Mouse (Mus musculus): Measurements from ENCODE around the gene Tmem184a.

The Tmem184a gene

DNA sequence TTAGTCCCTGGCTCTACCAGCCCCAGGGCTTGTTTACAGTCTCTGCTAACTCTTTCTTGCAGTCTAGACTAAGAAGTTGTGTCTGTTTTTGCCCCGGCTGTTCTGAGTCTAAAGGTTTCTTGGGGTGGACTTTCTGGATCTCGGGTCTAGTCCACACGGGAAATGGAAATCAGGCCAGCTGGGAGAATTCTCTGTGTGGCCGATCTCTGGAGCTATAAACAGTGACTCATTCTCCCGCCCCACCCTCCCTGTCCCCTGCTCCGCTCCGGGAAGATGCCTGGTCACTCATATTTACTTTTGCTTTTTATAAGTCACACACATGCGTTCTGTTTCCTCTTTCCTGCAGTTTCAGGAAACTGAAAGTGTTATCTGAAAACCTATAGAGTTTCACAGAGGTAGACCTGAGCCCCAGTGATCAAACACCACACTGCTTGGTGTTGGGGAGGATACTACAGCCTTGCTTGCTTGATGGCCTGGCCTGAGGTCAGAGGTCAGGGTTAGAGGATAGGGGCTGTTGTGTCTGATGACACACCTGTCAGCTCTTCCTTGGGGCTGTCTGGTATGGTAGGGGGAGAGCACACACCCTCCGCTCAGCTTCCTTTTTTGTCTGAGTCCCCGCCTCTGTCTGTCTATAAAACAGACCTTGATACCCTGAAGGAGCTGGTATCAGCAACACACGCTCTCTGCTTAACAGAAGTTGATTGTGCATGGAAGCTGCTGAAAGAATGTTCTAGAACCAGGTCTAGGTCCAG, 26.2 kb downstream of the Tmem184a start:
- DNase-seq (ENCODE audit: low spot score in 2 of 2): no peak

- no peak for DNase-seq (ENCODE audit: low spot score in 2 of 2)
These were observed 26.8 kb downstream of the Tmem184a start for GRCm38 (mm10) chr5:139792966-139793337.

DNA sequence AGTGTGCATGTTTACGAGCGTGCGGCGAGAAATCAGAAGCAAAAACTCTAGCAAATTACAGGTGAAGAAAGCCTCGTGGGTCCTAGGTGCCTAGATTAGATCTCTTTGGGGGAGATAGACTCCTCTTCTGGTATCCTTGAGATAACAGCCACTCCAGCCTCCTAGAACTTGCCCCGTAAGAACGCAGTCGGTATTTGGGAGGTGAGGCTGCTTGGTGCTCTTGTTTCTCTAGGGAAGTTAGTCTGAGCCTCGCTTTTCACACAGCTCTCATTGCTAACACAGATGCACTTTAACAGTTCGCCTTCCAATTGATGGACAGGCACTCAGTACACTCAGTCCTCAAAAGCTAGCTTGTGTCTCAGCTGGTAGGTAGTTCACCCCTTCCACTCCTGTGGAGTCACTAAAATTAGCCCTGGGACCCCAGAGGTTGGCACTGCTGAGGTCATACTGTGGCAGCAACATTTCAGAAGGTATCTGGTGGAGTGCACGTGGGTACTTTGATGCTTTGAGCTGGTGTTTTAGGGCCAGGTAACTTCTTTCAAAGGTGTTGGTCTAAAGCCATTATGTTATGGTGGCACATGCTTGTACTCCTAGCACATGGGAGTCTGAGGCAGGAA, 27.4 kb downstream of the Tmem184a start:
- no peak for DNase-seq (ENCODE audit: low spot score in 2 of 2)

DNA sequence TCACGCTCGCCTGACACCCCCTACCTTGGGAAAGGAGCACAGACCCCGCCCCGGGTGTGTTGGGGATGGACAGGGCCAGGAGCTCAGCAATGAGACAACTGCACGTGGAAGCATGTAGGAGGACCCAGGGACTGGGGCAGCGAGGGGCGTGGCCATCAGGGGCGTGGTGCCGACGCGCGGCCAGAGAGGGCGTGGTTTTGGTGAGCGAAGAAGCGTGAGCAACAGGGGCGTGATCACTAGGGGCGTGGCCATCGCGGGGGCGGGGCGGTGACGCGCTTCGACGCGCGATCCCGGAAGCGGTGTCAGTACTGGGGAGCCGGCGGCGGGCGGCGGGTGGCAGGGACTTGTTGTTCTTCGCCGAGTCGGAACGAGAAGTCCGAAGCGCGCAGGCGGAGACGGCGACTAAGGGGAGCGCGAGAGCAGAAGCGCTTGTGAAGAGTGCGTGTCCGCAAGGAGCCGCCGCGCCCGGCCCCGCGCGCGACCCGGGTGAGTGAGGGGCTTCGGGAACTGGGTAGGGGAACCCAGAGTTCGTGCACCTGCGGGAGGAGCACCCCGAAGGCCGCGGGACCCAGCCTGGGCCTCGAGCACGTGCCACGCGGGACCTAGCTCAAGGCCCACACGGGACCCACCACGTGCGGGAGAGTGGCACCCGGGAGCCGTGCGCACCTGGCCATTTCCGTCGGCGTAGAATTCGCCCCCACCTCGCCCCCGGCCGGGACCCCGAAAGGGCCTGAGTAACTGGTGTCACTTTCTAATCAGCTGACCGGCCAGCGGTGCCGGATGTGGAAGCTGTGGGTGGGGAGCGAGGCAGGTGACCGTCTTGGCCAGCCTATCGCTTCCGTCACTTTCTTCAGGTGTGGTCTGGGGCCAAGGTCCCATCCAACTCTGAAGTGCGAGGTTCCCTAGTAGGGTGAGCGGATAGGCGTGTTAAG, 28.2 kb downstream of the Tmem184a start, which contains the start of gene Mafk:
Gene Mafk (plus strand): TSS at position 287 of the 932 bp plus-strand sequence.
- DNase-seq (ENCODE audit: low spot score in 2 of 2): peak; percentile 100

- no peak for DNase-seq (ENCODE audit: low spot score in 2 of 2)
These were observed 30.3 kb downstream of the Tmem184a start for GRCm38 (mm10) chr5:139789466-139789865.

DNA sequence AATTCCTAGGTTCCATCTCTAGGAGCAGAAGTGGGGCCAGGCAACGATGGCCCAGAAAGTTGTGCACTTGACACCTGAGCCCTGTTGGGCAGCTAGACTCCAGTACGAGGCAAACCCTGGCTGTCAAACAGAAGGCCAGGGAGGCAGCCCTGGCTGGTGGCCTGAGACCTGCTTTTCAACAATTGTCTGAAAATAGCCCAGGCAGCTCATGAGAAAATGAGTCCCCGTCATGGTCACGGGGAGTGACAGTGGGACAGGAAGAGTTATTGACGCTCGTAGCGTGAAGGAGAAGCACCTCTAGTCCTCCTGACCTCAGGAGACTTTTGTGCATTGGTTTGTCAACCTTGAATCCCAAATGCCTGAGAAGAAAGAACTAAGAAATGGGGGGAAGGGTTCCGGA, 38.3 kb downstream of the Tmem184a start:
- no peak for DNase-seq (ENCODE audit: low spot score in 2 of 2)

- no peak for DNase-seq (ENCODE audit: low spot score in 2 of 2)
These were observed 42.8 kb downstream of the Tmem184a start for GRCm38 (mm10) chr5:139776966-139777365.

DNA sequence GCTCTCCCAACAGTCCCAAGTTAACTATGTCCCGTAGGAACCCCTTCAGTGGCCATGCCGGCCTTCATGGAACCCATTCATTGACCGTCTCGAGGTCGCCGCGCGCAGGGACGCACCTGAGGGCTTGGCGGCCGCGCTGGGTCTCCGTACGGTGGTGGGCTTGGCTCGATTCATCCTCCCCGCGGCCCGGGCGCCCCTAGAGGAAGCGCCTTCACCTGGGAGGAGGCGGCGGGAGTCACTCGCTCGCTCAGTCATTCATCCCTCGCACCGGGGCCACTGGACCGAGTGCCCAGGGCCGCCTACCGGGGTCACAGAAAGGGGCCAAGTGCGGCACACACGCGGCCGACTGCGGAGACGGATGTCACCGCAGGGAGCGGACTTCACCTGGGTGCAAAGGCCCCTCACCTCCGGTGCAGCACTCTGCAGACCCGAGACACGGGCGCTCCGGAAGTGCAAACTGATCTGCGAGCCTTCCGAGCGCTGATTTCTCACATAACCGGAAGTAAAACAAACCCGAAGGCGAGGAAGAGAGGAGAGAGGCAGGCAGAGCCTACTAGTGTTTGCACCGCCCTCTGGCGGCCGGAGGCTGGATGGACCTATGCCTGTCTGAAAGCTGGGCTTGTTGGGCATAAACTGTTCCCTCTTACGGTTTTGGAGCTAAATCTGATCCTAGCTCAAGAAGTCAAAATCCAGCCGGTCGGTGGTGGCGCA, 44.3 kb downstream of the Tmem184a start, which contains the start of gene Ints1:
Gene Ints1 (minus strand): TSS at position 459 of the 711 bp plus-strand sequence.
- peak; percentile 95 to 97 for DNase-seq (ENCODE audit: low spot score in 2 of 2)

DNA sequence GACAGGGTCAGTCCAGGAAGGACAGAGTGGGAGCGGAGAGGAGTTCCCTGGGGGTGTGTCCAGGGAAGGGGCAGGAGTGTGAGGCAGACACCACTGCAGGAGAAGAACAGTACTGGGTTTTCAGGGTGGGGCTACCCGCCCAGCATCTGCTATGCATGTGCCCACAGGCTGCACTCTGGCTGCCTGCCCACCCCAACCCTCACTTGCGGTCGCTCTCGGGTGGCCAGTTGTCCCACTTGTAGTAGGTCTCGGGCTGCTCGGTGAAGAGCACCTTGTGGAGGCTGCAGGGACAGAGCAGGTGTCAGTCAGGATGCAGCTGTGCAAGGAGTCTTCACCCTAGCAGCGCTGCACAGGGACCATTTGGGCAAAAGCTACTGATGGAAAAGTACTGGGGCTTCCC, 51.5 kb downstream of the Tmem184a start:
- DNase-seq (ENCODE audit: low spot score in 2 of 2): no peak

DNA sequence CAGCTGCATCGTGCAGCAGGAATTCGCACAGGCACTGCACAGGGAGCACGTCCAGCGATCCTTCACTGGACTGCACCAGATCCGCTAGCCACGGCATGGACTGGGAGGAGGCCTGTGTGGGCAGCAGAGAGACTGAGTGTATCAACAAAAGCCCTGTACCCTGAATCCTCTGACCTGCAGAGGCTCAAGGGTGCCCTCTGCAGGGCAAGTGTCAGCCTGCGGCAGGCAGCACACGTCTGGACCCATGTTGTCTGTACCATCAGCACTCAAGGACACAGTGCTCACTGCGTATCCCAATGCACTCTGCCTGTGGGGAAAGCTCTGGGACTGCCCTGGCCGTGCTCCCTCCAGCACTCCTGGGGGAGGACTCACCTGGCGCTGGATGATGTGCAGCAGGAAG, 55.4 kb downstream of the Tmem184a start:
- DNase-seq (ENCODE audit: low spot score in 2 of 2): no peak

GRCm38 (mm10) chr5:139758096-139758495, 61.6 kb downstream of the Tmem184a start:
- no peak for DNase-seq (ENCODE audit: low spot score in 2 of 2)

DNA sequence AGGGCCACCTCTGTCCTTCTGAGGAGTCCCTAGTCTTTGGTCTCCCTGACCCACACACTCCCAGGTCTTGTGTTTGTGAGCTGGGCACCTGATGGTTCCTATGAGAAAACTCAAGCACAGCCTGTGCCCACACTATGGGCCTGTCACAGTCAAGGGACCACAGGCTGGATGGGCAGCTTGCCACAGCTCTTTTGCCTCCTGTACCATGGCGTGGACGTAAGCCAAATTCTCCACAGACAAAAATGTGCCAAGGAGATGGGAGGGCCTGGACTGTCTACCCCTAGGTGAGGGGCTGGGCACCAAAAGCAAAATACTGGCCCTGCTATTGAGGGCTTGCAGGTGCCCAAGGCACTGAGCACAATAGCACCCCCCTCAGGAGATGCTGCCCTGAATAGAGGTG, 63.1 kb downstream of the Tmem184a start:
- DNase-seq (ENCODE audit: low spot score in 2 of 2): no peak

GRCm38 (mm10) chr5:139756135-139756534, 63.6 kb downstream of the Tmem184a start:
- no peak for DNase-seq (ENCODE audit: low spot score in 2 of 2)

- DNase-seq (ENCODE audit: low spot score in 2 of 2): peak in 1 of 2 experiments; percentile 44
These were observed 65.0 kb downstream of the Tmem184a start for GRCm38 (mm10) chr5:139754753-139755152.

Data from spleen, postnatal 14 days (tissue).